Mouse (Mus musculus) cerebellum, postnatal 4 days (tissue): ENCODE data around the gene Olfr678.
"Not testable (repeated sequence)": the region's sequence is repeated elsewhere in the genome, so short reads cannot be mapped to it uniquely, and the experiment has no call there.

Source experiments
- DNase-seq, 2 experiments: peaks; one replicate each; pipeline ENCODE4 v3.0.0; 2022; ENCODE audit warnings: low spot score in 2 of 2, mixed read lengths in 1 of 2

The Olfr678 gene

GRCm38 (mm10) chr7:105064175-105064574 is at the start of gene Olfr678:
Olfr678 (plus strand) TSS chr7:105064475.
- DNase-seq = no peak

GRCm38 (mm10) chr7:105022530-105022929 is 41.7 kb upstream of the Olfr678 start:
- DNase-seq = no peak

GRCm38 (mm10) chr7:105028360-105028759 is 35.9 kb upstream of the Olfr678 start, which contains the start of gene Olfr675:
Olfr675 (minus strand) TSS chr7:105028460.
- no peak for DNase-seq

- no peak for DNase-seq
Measured at GRCm38 (mm10) chr7:105032398-105032797, 31.9 kb upstream of the Olfr678 start, which contains the start of gene Olfr676. Olfr676 (plus strand) TSS chr7:105032698.

DNA sequence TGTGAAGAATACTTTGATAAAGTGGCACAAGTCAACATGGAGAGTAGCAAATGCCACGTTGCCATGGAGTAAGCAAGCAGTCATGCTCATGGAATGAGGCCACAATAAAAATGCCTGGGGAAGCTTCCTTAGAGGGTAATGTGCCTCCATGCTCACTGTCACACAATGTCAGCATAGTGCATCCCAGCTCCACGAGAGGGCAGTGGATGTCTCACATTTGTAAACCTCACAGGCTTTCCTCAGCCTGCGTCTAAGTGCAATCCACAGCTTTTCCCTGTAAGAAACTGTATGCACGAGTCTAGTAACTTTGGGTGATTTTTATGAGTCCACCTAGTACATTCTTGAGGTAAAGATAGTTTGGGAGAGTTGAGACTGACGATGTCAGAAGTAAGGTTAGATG is 30.4 kb upstream of the Olfr678 start:
- DNase-seq = not testable (repeated sequence)

DNA sequence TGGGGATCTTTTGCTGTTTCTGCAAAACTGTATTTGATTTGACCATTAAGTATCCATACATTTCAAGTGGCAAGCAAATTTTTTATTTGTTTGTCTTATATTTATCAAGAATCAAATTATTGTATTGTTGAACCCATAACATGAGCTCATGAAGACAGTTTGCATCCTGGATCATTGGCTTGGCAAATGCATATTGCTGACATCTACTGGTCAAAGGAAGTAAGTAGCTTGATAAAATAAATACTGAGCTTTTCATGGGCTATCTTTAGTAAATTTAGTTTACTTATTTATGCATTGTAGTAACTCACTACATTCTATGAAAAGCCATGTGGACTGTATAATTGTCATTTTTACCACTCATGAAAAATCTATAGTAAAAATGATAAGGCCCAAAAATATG is 5.3 kb upstream of the Olfr678 start:
- no peak for DNase-seq

GRCm38 (mm10) chr7:105080905-105081304 is 16.6 kb downstream of the Olfr678 start, which contains the start of gene Olfr679:
Olfr679 (plus strand) TSS chr7:105081205.
- DNase-seq = no peak

DNA sequence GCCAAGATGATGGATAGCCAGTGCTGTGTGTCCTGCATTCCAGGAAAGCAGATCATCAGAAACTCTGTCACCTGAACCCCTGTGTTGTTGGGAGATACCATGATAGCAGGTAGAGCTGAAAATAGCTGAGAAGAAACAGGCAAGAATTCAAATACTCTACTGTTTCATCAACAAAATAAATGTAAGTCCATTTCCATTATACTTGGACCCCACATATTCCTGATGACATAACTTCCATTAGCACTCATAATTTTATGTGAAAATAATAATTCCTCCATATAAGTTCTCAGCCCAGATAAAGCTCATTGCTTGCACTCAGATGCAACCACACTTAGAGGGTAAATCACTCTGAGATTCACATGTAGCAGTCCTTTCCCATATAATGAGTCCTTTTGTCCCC is 28.4 kb downstream of the Olfr678 start, which contains the start of gene Olfr680-ps1:
Olfr680-ps1 (minus strand) TSS at position 101 of the 400 bp plus-strand sequence.
- not testable (repeated sequence) for DNase-seq

DNA sequence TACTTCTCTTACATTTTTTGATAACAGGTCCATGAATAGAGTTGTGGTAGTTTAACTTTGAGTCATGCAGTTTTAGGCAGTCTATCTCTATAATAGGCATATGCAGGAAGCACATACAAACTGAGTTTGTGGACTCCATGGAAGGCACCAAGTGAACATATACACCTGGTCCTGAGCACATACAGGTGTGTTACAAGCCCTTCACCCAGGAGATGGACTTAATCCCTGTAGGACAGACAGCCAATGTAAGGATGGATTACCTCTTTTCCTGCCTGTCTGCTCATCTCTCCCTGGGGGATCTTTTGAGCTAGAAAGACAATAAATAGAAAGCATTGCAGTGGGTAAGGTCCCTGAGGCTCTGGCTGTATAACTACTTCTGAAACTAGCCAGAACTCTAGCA is 52.3 kb downstream of the Olfr678 start, which contains the start of gene Olfr681:
Olfr681 (plus strand) TSS at position 301 of the 400 bp plus-strand sequence.
- no peak for DNase-seq
